Mouse (Mus musculus) thymus, postnatal 36 days (tissue): ENCODE results near the gene Spink4.
"Not testable (repeated sequence)": the region's sequence is repeated elsewhere in the genome, so short reads cannot be mapped to it uniquely, and the experiment has no call there.

ENCODE experiments used
- DNase-seq, 2 experiments: peaks; one replicate each; pipeline ENCODE4 v3.0.0; 2022; ENCODE audit warnings: mixed read lengths in 2 of 2

Spink4 gene

DNA sequence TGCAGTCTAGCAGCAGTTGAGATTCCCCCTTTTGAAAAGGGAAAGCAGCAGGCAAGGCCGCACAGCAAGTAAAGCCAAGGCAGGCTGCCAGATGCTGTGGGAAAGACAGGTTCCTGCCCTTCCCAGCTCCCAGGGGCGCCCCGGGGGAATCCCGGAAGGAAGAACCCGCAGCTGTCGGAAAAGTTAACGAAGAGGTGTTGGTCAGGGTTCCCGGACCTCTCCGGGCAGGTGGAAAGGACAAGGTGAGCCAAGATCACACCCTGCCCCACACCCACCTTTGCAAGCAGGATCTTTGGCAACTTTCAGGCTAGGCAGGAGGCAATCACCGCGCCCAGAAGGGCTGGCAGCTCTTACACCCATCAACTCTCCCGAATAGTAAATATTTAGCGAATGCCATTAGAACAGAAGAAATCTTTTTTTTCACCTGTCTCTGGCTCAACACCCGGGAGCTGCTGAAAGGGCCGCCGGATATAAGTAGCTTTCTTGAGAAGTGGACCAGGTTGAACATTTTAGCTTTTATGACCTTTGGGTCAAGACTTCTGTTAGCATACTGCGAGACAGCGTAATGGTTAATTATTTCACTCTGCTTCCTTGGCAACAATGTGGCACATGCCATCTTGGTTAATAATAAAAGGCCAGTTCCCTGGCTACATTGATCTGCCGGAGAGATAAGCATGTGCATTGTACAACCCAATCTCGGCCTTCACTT, 11.4 kb upstream of the Spink4 start:
- no peak for DNase-seq

GRCm38 (mm10) chr4:40914287-40914867, 5.5 kb upstream of the Spink4 start:
- no peak for DNase-seq

DNA sequence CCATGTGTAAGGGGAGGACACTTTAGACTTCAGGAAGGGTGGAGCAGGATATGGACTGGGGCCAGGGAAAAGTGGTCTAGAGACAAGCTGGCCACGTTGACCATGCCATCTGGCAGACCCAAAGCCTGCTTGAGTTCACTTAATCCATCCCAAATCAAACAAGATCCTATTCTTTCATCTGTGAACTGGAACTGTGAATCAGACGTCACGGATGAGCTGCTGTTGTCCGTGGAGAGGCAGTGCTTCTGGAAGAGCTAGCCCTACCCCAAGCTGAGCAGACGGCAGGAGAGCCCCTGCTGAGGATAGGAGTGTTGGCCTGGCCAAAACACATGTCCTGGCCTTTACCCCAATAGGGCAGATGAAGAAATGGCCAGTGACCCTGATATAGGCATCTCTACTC, 3.9 kb upstream of the Spink4 start:
- DNase-seq = no peak

GRCm38 (mm10) chr4:40916592-40917155, 3.2 kb upstream of the Spink4 start:
- no peak for DNase-seq

GRCm38 (mm10) chr4:40920576-40920975, 724 bp downstream of the Spink4 start:
- no peak for DNase-seq

DNA sequence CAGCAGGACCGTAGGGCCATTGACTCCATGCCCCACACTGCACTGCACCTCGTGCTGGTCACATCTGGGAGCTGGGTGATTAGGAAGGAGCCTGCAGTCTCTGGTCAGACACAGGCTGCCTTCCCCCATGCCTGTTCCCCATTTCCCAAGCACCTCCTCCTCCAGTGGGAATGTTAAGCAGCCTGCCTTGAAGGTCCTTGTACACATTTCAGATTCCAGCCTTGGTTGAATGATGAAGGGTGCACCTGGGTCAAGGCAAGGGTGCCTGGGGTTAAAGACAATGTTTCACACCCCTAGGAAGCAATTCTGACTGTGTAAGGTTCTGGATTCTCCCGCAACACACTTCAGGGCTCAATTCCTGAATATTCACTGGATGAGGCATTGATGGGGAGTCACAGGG, 1.4 kb downstream of the Spink4 start:
- no peak for DNase-seq

DNA sequence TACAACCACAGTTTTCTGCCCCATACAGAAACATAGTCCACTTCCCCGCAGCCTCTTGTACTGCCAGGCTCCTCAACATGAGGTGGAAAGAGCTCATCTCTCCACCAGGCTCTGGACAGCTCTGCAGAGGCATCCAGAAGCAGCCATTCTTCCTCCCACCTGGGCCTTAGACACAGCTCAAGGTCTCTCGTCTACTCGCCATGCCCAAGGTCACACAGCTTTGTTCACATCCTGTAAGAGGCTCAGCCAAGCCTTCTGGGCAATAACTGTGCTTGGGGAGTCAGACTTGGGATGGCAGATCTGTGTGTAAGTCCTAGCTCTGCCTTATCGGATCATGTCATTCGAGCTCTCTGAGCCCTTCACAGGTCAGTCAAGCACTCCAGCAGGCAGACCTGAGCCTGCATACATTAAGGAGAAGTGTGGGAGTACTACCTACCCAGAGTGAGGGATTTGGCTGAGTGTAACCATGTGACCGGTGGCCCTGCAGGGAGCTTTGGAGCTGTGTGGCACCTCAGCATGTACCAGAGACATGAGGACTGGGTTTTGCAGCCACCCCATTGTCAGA, 3.3 kb downstream of the Spink4 start:
- no peak for DNase-seq

- no peak for DNase-seq
These were observed 5.7 kb downstream of the Spink4 start for GRCm38 (mm10) chr4:40925568-40925967.

GRCm38 (mm10) chr4:40929046-40929445, 9.2 kb downstream of the Spink4 start:
- no peak for DNase-seq

- DNase-seq = no peak
These were observed 13.8 kb downstream of the Spink4 start for GRCm38 (mm10) chr4:40933694-40934093.

- not testable (repeated sequence) for DNase-seq
These were observed 14.5 kb downstream of the Spink4 start for GRCm38 (mm10) chr4:40934369-40934768.

- no peak for DNase-seq
These were observed 16.5 kb downstream of the Spink4 start for GRCm38 (mm10) chr4:40936175-40936839.

GRCm38 (mm10) chr4:40938793-40939192, 18.9 kb downstream of the Spink4 start:
- DNase-seq = no peak

GRCm38 (mm10) chr4:40943651-40944050, 23.8 kb downstream of the Spink4 start:
- no peak for DNase-seq

- DNase-seq = no peak
These were observed 26.8 kb downstream of the Spink4 start for GRCm38 (mm10) chr4:40946516-40947121.

- no peak for DNase-seq
These were observed 27.8 kb downstream of the Spink4 start for GRCm38 (mm10) chr4:40947565-40948159.

GRCm38 (mm10) chr4:40948160-40948708, 28.4 kb downstream of the Spink4 start, which contains the start of the genes Bag1 and Chmp5:
Gene Bag1 (minus strand): TSS chr4:40948294.
Gene Chmp5 (plus strand): TSS chr4:40948407.
- peak; percentile 99 to 100 for DNase-seq

DNA sequence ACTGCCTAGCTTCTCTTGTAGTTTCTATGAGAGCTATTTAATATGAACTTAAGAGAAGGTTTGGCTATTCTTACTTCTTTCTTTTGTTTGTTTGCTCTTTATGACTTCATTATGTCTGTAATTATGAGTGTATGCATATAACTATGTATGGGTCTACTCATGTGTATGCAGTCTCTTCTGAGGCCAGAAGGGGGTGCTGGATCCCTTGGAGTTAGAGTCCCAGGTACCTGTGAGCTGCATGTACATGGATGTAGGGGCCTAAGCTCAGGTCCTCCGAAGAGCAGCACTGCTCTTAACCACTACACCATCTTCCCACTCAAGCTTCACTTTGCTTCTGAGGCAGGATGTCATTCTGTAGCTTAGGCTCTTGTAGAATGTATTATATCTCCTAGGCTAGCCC, 33.7 kb downstream of the Spink4 start:
- DNase-seq = peak in 1 of 2 experiments; percentile 18

- DNase-seq = no peak
These were observed 36.1 kb downstream of the Spink4 start for GRCm38 (mm10) chr4:40955942-40956341.

GRCm38 (mm10) chr4:40963536-40963935, 43.7 kb downstream of the Spink4 start:
- no peak for DNase-seq

DNA sequence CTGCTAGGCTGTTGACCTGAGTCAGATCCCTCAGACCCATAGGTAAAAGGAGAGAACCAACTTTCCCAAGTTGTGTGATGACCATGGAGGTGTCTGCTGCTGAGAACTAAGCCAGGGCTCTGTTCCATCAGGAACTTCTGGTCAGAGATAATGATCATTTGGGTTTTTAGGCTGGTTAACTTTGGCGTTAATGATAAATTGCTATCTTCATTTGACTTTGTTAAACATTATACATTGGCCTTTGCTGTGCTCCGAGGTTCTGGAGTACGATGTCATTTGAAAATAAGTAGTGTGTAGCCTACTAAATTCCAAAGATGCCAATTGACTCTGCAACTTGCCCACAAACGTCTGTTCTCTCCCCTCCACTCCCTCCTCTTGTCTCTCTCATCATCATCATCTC, 49.3 kb downstream of the Spink4 start:
- no peak for DNase-seq
